Mouse (Mus musculus) heart, postnatal 0 days (tissue): Measurements from ENCODE around the gene Rptor.

ENCODE experiments used
- CTCF ChIP-seq: IDR thresholded peaks from 2 replicates; pipeline ENCODE4 v1.5.1; 2016; ENCODE audit warnings: antibody characterized with exemption, control low read depth, low read depth
- EP300 ChIP-seq: IDR thresholded peaks from 2 replicates; pipeline ENCODE4 v1.6.1; 2016; ENCODE audit warnings: antibody characterized with exemption, low read depth

DNA sequence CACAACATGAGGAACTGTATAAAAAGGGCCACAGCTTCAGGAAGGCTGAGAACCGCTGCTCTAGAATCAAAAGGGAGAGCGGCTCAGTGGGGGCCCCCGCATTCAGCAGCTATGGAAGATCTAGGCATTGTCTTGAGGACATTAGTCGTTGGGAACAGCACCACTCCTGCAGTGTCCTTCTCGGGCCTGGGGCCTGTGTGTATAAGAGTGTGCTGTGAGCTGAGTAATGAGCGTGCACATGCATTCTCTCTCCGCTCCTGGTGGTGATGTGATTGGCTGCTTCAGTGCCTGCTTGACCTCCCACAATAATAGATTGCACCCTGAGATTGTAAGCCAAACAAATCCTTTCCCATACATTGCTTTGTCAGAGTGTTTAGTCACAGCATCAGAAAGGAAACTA, 229.0 kb downstream of the Rptor start:
- TF ChIP-seq CTCF (no peak), EP300 (no peak)
